Mouse (Mus musculus): Measurements from ENCODE around the gene Mrps12.

GRCm38 (mm10) chr7:28789235-28789634, 47.6 kb upstream of the Mrps12 start:
- TF ChIP-seq RAD21 (IDR thresholded peaks at IDR 0.05; ENCODE audit: low read depth, low read length) (no peak), CTCF (IDR thresholded peaks at IDR 0.05 in 2 of 3, conservative IDR thresholded peaks at IDR 0.05 in 1 of 3; ENCODE audit: control insufficient read depth in 1 of 3, insufficient read depth in 1 of 3, low read depth in 2 of 3, low read length in 3 of 3, poor library complexity in 1 of 3, severe bottlenecking in 1 of 3) (no peak)
